Mouse (Mus musculus) liver, embryonic 16.5 days (tissue): ENCODE results near the gene Zfp2. TPM values are rescaled to one million over a fixed set of nuclear protein-coding genes. Genes with fewer than 3 reads are reported as not detected.

Source experiments
- polyA plus RNA-seq: library from polyadenylated mRNA; unstranded; fragments of >200 nt; fragmentation: Nextera tagmentation; extraction: Ambion mirVana; gene quantifications from 2 replicates; pipeline ENCODE4 v1.2.1, GENCODE M21; 2015

Zfp2 gene
- polyA plus RNA-seq, 1 experiment from 2014 or later = 1.6 TPM

Other genes starting within 250 kb of the Zfp2 start
- gene Zfp354c, start 88.4 kb downstream of the Zfp2 start, polyA plus RNA-seq = 0.76 and 0.84 TPM in 2 replicates
- 0.08 TPM in 2 replicates for gene Zfp879, start 74.6 kb downstream of the Zfp2 start, polyA plus RNA-seq
- 0.02 TPM in 1 of 2 replicates, not detected in the other for gene Grm6, start 65.5 kb downstream of the Zfp2 start, polyA plus RNA-seq
- gene Zfp454, start 28.5 kb downstream of the Zfp2 start, polyA plus RNA-seq = 0.28 and 0.29 TPM in 2 replicates
- 0.13 and 0.15 TPM in 2 replicates for gene Zfp354b, start 15.5 kb upstream of the Zfp2 start, polyA plus RNA-seq
- gene 4933414I15Rik, start 27.6 kb upstream of the Zfp2 start, polyA plus RNA-seq = not detected in 2 replicates
- gene Prop1, start 37.6 kb upstream of the Zfp2 start, polyA plus RNA-seq = not detected in 2 replicates
- not detected in 2 replicates for gene Olfr1378, start 50.4 kb upstream of the Zfp2 start, polyA plus RNA-seq
- not detected in 2 replicates for gene Olfr1377, start 65.8 kb upstream of the Zfp2 start, polyA plus RNA-seq
- not detected in 2 replicates for gene Olfr51, start 87.4 kb upstream of the Zfp2 start, polyA plus RNA-seq
- not detected in 2 replicates for gene Olfr54, start 98.1 kb upstream of the Zfp2 start, polyA plus RNA-seq
- gene Olfr1375, start 131.9 kb upstream of the Zfp2 start, polyA plus RNA-seq = not detected in 2 replicates
- gene Zfp354a, start 143.1 kb upstream of the Zfp2 start, polyA plus RNA-seq = 1.4 and 1.7 TPM in 2 replicates